Mouse (Mus musculus): ENCODE results near the gene Plcg1.

The Plcg1 gene

DNA sequence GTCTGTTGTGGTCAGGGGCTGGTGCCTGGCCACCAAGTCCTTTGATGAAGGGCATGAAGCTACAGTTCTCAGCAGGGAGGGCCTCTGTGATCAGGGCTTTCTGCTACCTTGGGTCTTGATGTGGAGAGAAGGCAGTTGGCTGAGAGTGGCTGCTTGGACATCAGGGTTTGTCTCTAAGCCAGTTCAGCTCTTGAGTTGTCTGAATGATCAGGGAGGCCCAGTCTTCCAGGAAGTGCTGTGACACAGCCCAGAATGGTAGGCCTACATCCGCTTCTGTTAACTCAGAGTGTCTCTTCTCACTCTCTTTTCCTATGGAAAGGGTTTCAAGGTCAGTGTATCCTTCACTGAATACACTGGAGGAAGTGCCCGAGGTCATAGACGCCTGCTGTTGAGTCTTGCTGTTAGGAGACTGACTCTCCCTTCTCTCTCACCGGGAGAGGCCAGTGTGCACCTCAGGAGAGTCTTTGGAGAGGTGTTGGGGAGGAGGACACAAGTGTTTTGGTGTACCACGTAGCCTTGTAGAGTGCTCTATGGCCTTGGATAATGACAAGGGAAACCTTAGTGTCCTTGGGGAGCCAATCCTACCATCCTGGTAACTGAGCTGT, 4.7 kb downstream of the Plcg1 start:
- DNase-seq (ENCODE audit: low read depth in 2 of 2, low spot score in 2 of 2) = no peak

DNA sequence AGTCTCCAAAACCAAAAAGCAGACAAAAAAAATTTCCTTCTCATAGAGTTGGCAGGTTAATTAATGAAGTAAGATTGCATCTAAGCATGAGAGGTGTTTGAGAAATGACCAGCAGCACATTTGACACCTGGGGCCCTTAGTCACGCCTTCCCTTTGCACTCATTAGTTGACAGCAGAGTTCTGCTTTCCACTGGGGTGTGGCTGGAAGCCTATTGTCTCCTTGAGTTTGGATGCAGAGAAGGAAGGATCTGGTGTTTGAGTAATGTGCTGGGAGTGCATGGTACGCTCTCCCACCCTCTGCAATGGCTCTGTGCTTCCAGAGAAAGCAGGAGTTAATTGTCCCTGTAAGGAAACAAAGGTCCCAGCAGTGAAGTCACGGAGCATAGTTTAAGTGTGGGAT, 5.4 kb downstream of the Plcg1 start:
- DNase-seq (ENCODE audit: low read depth in 2 of 2, low spot score in 2 of 2) = no peak

DNA sequence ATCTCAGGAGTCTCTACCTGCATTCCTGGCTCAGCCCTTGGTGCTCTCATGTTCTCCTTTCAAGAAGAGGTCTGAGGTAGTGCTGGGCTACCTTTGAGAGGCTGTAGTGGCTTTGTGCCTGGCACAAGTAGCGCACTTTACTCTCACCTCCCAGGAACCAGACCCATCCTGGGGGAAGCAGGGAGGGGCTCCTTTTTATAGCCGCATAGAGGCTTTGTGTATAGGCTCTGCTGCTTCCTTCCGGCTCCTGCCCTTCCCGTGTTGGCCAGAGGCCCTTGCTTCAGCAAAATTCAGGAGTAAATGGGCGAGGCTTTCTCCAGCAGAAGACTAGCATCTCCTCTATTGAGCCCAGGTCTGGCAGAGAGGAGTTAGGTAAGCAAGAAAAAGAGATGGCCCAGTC, 7.3 kb downstream of the Plcg1 start:
- DNase-seq (ENCODE audit: low read depth in 2 of 2, low spot score in 2 of 2) = no peak

DNA sequence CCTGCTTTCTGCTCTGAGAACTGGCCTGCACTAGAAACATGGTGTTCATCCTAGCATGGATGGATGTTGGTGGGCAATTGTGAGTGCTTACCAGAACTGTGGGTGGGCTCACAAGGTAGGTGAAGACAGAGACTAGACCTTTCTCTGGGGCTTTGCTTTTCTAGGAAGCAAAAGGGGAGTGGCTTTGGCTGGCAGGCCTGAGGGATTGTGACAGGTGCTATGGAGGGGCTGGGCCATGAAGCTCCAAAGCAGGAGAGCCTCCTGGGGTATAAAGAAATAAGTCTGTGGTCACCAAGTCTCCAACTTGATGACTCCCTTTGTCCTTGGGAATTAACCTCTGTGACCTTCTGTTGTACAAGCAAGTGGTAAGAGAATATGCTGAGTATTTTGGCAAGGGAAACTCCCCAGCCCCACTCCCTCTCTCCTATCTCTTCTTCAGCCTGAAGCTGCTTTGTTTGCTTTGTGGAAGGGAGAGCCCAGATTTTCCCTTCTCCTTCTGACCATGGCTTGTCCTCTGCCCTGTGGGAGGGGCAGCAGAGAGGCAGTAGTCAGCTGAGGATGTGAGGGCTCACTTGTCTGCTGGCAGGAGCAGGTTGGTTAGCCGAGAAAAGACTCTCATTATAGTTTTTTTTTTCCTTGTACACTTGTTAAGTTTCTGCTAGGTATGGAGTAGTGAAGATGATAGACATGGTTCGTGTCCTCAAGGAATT, 8.7 kb downstream of the Plcg1 start:
- no peak for DNase-seq (ENCODE audit: low read depth in 2 of 2, low spot score in 2 of 2)

- DNase-seq (ENCODE audit: low read depth in 2 of 2, low spot score in 2 of 2) = peak in 1 of 2 experiments; percentile 58
Observed at GRCm38 (mm10) chr2:160740521-160741156, 9.5 kb downstream of the Plcg1 start.

GRCm38 (mm10) chr2:160741580-160741979, 10.5 kb downstream of the Plcg1 start:
- DNase-seq (ENCODE audit: low read depth in 2 of 2, low spot score in 2 of 2) = no peak

GRCm38 (mm10) chr2:160742161-160742609, 11.1 kb downstream of the Plcg1 start:
- no peak for DNase-seq (ENCODE audit: low read depth in 2 of 2, low spot score in 2 of 2)

GRCm38 (mm10) chr2:160744040-160744822, 13.1 kb downstream of the Plcg1 start:
- DNase-seq (ENCODE audit: low read depth in 2 of 2, low spot score in 2 of 2) = peak in 1 of 2 experiments; percentile 56

DNA sequence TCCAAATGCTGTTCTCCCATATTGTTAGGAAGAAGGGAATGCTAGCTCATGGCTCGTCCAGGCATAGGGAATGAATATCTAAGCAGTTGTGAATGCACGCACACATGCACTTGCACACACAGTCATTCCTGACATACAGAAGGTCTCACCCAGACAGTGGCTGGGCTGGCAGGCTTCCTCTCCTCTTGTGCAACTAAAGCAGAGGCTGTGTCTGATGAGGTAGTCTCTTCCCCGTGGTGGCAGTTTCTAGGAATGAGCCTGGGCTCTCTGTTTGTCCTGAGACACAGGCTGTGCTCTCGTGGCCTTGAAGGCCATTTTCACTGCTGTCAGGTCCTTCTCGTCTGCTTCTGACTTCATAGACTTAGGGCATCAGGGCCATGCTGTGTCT, 13.7 kb downstream of the Plcg1 start:
- DNase-seq (ENCODE audit: low read depth in 2 of 2, low spot score in 2 of 2) = no peak

GRCm38 (mm10) chr2:160745497-160745896, 14.4 kb downstream of the Plcg1 start:
- DNase-seq (ENCODE audit: low read depth in 2 of 2, low spot score in 2 of 2) = no peak

DNA sequence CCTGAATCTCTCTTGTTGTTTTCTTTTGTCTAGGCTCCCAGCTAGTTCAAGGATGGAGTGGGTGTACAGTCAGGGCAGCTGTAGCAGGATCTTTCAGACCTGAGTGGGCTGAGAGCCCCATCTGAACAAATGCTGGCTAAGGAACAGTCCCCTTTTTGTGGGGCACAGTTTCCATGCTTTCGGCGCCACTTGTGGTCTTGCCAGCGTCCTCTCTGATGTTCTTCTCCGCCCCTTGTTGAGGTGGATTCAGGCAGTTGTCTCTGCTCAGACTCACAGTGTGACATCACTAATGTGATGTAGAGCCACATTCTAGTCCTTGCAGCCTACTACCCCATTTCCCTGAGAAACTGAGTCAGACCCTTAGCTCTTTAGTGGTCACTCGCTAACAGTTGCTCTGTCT, 15.5 kb downstream of the Plcg1 start:
- DNase-seq (ENCODE audit: low read depth in 2 of 2, low spot score in 2 of 2) = no peak

DNA sequence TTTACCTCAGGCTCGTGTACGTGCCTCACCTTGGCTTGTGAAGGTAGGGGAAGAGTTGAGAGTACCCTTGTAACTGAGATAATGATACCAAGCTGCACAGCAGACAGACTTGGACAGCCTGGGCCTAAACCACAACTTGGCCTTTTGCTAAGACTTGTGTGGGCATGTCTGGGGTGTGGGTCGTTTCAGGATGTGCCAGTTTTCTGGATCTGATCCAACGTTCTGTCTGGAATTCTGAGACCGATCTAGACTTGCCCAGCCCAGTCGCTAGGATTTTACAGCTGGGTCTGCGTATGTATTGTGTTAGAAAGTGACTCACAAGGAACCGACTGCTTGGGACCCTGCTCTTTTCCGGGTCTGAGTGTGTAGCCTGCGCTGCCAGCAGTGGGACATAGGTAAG, 16.0 kb downstream of the Plcg1 start:
- DNase-seq (ENCODE audit: low read depth in 2 of 2, low spot score in 2 of 2) = no peak

DNA sequence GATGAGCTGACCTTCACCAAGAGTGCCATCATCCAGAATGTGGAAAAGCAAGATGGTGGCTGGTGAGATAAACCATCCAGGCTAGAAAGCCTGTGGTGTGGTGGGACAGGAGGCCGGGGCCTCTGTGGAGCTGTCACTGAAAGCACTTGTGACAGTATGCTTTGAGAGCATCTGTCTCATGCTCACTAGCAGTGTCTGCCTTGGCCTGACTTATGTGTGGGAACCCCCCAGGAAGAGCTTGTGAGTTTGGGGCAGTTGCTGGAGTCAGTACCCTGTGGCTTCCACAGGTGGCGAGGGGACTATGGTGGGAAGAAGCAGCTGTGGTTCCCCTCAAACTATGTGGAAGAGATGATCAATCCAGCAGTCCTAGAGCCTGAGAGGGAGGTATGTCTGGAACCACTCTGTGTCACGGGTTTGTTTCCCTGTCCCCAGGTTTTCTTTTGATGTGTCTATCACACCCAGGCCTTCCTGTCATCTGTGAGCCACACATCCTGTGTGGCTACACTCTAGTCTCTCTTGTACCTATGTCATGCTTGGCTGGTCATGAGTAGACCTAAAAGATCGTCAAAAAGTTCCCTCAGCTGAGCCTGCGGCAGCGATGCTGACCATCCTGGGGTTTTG, 25.6 kb downstream of the Plcg1 start:
- DNase-seq (ENCODE audit: low read depth in 2 of 2, low spot score in 2 of 2) = peak; percentile 54 to 69

DNA sequence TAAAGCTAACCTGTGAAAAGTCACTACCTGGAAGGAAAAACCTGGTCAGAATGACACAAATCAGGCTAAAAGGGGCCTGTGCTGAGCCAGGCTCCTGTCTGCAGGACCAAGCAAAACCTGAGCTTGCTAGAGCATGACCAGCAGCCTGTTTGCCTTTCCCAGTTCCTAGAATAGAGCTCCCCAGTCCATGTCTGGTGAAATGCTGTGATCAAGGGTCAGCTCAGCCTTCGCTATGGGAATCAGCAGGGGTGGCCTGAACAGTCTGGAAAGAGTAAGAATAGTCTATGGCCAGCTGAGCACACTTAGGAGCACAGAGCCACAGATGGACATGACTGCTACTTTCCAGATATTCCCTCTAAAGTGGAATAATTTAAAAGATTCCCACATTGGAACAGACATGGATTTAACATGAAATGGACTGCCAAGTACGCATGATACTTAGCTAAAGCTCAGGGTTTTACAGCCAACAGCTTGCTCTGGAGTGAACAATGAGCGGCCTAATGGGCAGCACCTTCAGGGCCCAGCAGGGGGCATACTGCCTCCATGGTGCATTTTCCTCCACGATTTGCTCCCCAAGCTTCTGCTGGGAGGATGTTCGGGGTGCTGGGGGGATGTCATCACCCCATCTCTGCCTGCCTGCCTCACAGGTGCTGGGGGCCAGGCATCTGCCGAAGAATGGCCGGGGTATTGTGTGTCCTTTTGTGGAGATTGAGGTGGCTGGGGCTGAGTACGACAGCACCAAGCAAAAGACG, 29.5 kb downstream of the Plcg1 start:
- peak in 1 of 2 experiments; percentile 40 for DNase-seq (ENCODE audit: low read depth in 2 of 2, low spot score in 2 of 2)

DNA sequence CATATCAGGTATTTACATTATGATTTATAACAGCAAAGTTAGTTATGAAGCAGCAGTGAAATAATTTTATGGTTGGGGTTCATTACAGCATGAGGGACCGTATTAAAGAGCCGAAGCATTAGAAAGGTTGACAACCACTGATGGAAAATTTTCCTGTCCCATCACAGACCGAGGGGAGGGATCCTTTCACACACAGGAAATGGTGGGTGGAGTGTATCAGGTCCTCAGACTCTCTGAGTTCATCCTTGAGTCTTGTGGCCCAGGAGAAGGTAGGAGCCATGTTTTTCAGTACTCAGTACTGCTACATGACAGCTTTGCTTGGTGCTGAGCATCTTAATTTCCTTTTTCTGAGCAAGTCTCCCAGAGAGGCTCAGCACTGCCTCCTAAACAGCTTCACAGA, 32.7 kb downstream of the Plcg1 start:
- no peak for DNase-seq (ENCODE audit: low read depth in 2 of 2, low spot score in 2 of 2)

DNA sequence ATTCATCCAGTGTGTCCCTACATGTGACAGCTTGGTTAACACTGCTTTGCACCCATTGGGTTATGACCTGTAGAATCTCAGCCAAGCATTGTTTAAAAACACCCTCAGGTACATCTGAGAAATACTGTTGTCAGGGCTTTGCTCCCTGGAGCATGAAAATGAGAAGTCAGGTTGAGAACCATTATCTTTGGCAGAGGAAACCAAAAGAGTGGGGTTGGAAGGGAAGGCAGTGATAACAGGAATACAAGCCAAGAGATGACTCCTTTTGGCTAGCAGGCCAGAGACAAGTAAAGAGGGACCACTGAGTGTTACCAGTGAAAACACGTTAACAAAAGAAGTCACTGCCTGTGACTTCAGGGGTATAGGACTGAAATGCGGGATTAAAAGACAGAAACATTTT, 33.3 kb downstream of the Plcg1 start:
- no peak for DNase-seq (ENCODE audit: low read depth in 2 of 2, low spot score in 2 of 2)

- DNase-seq (ENCODE audit: low read depth in 2 of 2, low spot score in 2 of 2) = no peak
Observed at GRCm38 (mm10) chr2:160765096-160765495, 34.0 kb downstream of the Plcg1 start.

DNA sequence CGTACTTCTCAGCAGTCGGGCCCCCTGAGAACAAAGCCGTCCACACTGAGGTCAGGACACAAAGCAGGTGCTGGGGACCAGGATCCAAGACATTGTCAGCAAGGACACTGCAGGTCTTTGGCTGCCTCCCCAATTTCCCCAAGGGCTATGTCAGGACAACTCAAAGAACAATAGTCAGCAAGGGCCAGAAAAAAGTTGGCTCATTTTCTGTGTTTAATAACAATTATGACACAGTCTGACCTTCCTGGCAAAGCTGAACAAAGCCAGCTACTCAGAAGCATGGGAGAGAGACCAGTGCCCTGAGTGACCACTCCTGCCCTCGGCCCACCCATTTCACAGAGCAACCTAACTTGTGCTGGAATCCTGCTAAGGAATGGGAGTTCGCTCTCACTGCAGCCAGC, 35.3 kb downstream of the Plcg1 start:
- no peak for DNase-seq (ENCODE audit: low read depth in 2 of 2, low spot score in 2 of 2)

DNA sequence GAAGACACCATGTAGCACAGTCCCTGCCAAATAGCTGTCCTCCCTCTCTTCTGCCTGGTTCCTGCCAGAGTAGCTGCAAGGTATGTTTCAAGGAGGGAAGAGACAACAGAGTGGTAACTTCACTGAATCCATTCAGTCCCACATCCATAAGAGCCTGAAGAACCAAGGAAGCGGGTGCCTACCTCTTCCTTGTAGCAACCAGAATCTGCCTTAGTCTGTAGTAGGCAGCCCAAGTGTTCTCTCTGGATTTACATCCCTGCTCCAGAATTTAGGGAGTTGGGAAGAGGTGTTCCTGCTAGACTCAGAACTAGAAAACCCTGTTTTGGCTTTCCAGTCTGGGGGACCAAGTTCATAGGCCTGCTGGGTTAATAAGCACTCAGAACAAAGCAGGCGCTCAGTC, 36.1 kb downstream of the Plcg1 start:
- DNase-seq (ENCODE audit: low read depth in 2 of 2, low spot score in 2 of 2) = no peak

GRCm38 (mm10) chr2:160768097-160768695, 37.1 kb downstream of the Plcg1 start:
- DNase-seq (ENCODE audit: low read depth in 2 of 2, low spot score in 2 of 2) = no peak

Data from CD8-positive naive resting alpha-beta T cell, adult 2 months (primary cell).